Mouse (Mus musculus) liver, embryonic 15.5 days (tissue): ENCODE results near the gene Gm42878. TPM values are rescaled to one million over a fixed set of nuclear protein-coding genes. Genes with fewer than 3 reads are reported as not detected.

Experiments used
- ATAC-seq: fragments of 200-750 bp; cut with Nextera tagmentation; 2 replicates; pipeline ENCODE4 v1.8.0; 2017; ENCODE audit warnings: moderate number of reproducible peaks, mild to moderate bottlenecking, moderate library complexity; ENCODE audit not compliant: insufficient read depth
- H3K27ac ChIP-seq: fragments of 300-500 bp; sonication (generic); replicated peaks from 2 replicates; pipeline ENCODE4 v1.5.1; 2015; ENCODE audit warnings: mild to moderate bottlenecking, inconsistent platforms
- H3K27me3 ChIP-seq: fragments of 300-500 bp; sonication (generic); 2 replicates; pipeline ENCODE4 v1.6.1; 2015; ENCODE audit warnings: mild to moderate bottlenecking, inconsistent platforms
- H3K36me3 ChIP-seq: fragments of 300-500 bp; sonication (generic); replicated peaks from 2 replicates; pipeline ENCODE4 v1.6.1; 2015; ENCODE audit warnings: moderate library complexity, mild to moderate bottlenecking, inconsistent platforms
- H3K4me1 ChIP-seq: fragments of 300-500 bp; sonication (generic); replicated peaks from 2 replicates; pipeline ENCODE4 v1.6.1; 2015; ENCODE audit warnings: inconsistent platforms
- H3K4me2 ChIP-seq: fragments of 300-500 bp; sonication (generic); 2 replicates; pipeline ENCODE4 v1.6.1; 2015; ENCODE audit warnings: moderate library complexity, mild to moderate bottlenecking, inconsistent platforms
- H3K4me3 ChIP-seq: fragments of 300-500 bp; sonication (generic); replicated peaks from 2 replicates; pipeline ENCODE4 v1.5.1; 2015; ENCODE audit warnings: mild to moderate bottlenecking, inconsistent platforms
- H3K9ac ChIP-seq: fragments of 300-500 bp; sonication (generic); 2 replicates; pipeline ENCODE4 v1.6.1; 2015; ENCODE audit warnings: moderate library complexity, mild to moderate bottlenecking, inconsistent platforms
- H3K9me3 ChIP-seq: fragments of 300-500 bp; sonication (generic); replicated peaks from 2 replicates; pipeline ENCODE4 v1.6.1; 2016; ENCODE audit warnings: inconsistent platforms
- WGBS: fragments of 180-500 bp; shearing (Covaris S2); methylation state at CpG from one replicate; pipeline ENCODE4 v1.1.7; 2015; ENCODE audit warnings: mixed read lengths; ENCODE audit not compliant: insufficient replicate concordance; 5-methylcytosine and 5-hydroxymethylcytosine counted together
- polyA plus RNA-seq: library from polyadenylated mRNA; unstranded; fragments of >200 nt; fragmentation: Nextera tagmentation; extraction: Ambion mirVana; gene quantifications from 2 replicates; pipeline ENCODE4 v1.2.1, GENCODE M21; 2015

Gm42878 gene
- not detected in 2 replicates for polyA plus RNA-seq

GRCm38 (mm10) chr5:121544910-121545792 lies at the start of gene Gm42878, which contains the start of gene Adam1a:
Gene Gm42878 (minus strand): TSS chr5:121545482.
Gene Adam1a (minus strand): TSS chr5:121545482.
- H3K4me3 ChIP-seq = peak within 1 kb of the TSS; percentile 97
- no peaks in the 10 kb centered on the region for H3K27me3 ChIP-seq
- WGBS = under 1% methylated on average over 71 of the region's 97 CpGs
- H3K36me3 ChIP-seq = peaks cover 4% of the 10 kb centered on the region
- H3K4me2 ChIP-seq = peak within 1 kb of the TSS; percentile 77
- H3K27ac ChIP-seq = peak within 1 kb of the TSS; percentile 92
- no peaks in the 10 kb centered on the region for H3K9me3 ChIP-seq
- H3K4me1 ChIP-seq = peaks cover 56% of the 10 kb centered on the region
- peak within 1 kb of the TSS; percentile 98 for H3K9ac ChIP-seq
- peak; percentile 78 for ATAC-seq

- H3K27ac ChIP-seq = peak overlapping the region; percentile 91; the same call in 1 of the 2 replicates
- no peak for ATAC-seq
- no peaks in the 10 kb centered on the region for H3K36me3 ChIP-seq
- H3K4me1 ChIP-seq = peaks cover 73% of the 10 kb centered on the region
- peaks cover 12% of the 10 kb centered on the region; the same call in 1 of the 2 replicates for H3K27me3 ChIP-seq
- H3K9ac ChIP-seq = no peak overlapping the region; the same call in 1 of the 2 replicates
- WGBS = 62% methylated on average over 6 of the region's 6 CpGs
- peak overlapping the region; percentile 80; the same call in 1 of the 2 replicates for H3K4me3 ChIP-seq
- H3K9me3 ChIP-seq = no peaks in the 10 kb centered on the region
- peak overlapping the region; percentile 98 for H3K4me2 ChIP-seq
Observed at GRCm38 (mm10) chr5:121594714-121595313, 49.5 kb upstream of the Gm42878 start.

- WGBS = 2% methylated on average over 47 of the region's 47 CpGs
- Histone ChIP-seq H3K27me3 (peaks cover 12% of the 10 kb centered on the region; the same call in 1 of the 2 replicates), H3K9ac (peak within 1 kb of the TSS; percentile 82), H3K9me3 (no peaks in the 10 kb centered on the region), H3K36me3 (no peaks in the 10 kb centered on the region), H3K27ac (peak within 1 kb of the TSS; percentile 91), H3K4me2 (peak within 1 kb of the TSS; percentile 98), H3K4me1 (peaks cover 76% of the 10 kb centered on the region), H3K4me3 (peak within 1 kb of the TSS; percentile 80)
- ATAC-seq = peak; percentile 92
Observed at GRCm38 (mm10) chr5:121593451-121594401, 48.4 kb upstream of the Gm42878 start, which contains the start of gene Aldh2. Gene Aldh2 (minus strand): TSS chr5:121593824.

- Histone ChIP-seq H3K36me3 (no peaks in the 10 kb centered on the region), H3K4me2 (peak overlapping the region; percentile 98), H3K4me3 (peak overlapping the region; percentile 80), H3K9ac (peak overlapping the region; percentile 82), H3K27me3 (peaks cover 12% of the 10 kb centered on the region; the same call in 1 of the 2 replicates), H3K9me3 (no peaks in the 10 kb centered on the region), H3K4me1 (peaks cover 78% of the 10 kb centered on the region), H3K27ac (peak overlapping the region; percentile 91)
- peak; percentile 33 for ATAC-seq
- 5% methylated on average over 33 of the region's 33 CpGs for WGBS
Observed at GRCm38 (mm10) chr5:121592816-121593407, 47.6 kb upstream of the Gm42878 start.

- Histone ChIP-seq H3K4me1 (peaks cover 79% of the 10 kb centered on the region), H3K9me3 (no peaks in the 10 kb centered on the region), H3K4me3 (peak overlapping the region; percentile 80), H3K27ac (peak overlapping the region; percentile 61), H3K9ac (peak overlapping the region; percentile 82; the same call in 1 of the 2 replicates), H3K27me3 (peaks cover 12% of the 10 kb centered on the region; the same call in 1 of the 2 replicates), H3K4me2 (peak overlapping the region; percentile 98), H3K36me3 (no peaks in the 10 kb centered on the region)
- no peak for ATAC-seq
- 53% methylated on average over 11 of the region's 11 CpGs for WGBS
Observed at GRCm38 (mm10) chr5:121592064-121592815, 47.0 kb upstream of the Gm42878 start.

GRCm38 (mm10) chr5:121591417-121592063 lies 46.3 kb upstream of the Gm42878 start:
- ATAC-seq = no peak
- peak overlapping the region; percentile 61 for H3K27ac ChIP-seq
- peaks cover 79% of the 10 kb centered on the region for H3K4me1 ChIP-seq
- H3K4me3 ChIP-seq = peak overlapping the region; percentile 80
- H3K9me3 ChIP-seq = no peaks in the 10 kb centered on the region
- H3K36me3 ChIP-seq = no peaks in the 10 kb centered on the region
- H3K9ac ChIP-seq = 0 out of 2 replicates have a peak overlapping the region, but pooled peaks have one; percentile 1
- H3K4me2 ChIP-seq = peak overlapping the region; percentile 98
- H3K27me3 ChIP-seq = peaks cover 10% of the 10 kb centered on the region; the same call in 1 of the 2 replicates
- 43% methylated on average over 11 of the region's 11 CpGs for WGBS

GRCm38 (mm10) chr5:121589928-121590327 lies 44.6 kb upstream of the Gm42878 start:
- 62% methylated on average over 6 of the region's 6 CpGs for WGBS
- peaks cover 76% of the 10 kb centered on the region for H3K4me1 ChIP-seq
- no peak for ATAC-seq
- no peak overlapping the region for H3K4me3 ChIP-seq
- no peak overlapping the region for H3K27ac ChIP-seq
- H3K4me2 ChIP-seq = no peak overlapping the region
- H3K9ac ChIP-seq = no peak overlapping the region
- H3K27me3 ChIP-seq = no peaks in the 10 kb centered on the region
- H3K36me3 ChIP-seq = no peaks in the 10 kb centered on the region
- no peaks in the 10 kb centered on the region for H3K9me3 ChIP-seq

- Histone ChIP-seq H3K4me1 (peaks cover 62% of the 10 kb centered on the region), H3K9me3 (no peaks in the 10 kb centered on the region), H3K36me3 (no peaks in the 10 kb centered on the region), H3K9ac (no peak overlapping the region), H3K4me3 (no peak overlapping the region), H3K4me2 (peak overlapping the region; percentile 27), H3K27me3 (no peaks in the 10 kb centered on the region), H3K27ac (peak overlapping the region; percentile 26)
- WGBS = 4% methylated on average over 6 of the region's 6 CpGs
- ATAC-seq = no peak
Observed at GRCm38 (mm10) chr5:121586400-121587039, 41.2 kb upstream of the Gm42878 start.

- Histone ChIP-seq H3K27ac (peak overlapping the region; percentile 26), H3K9ac (no peak overlapping the region), H3K4me2 (no peak overlapping the region), H3K4me3 (no peak overlapping the region), H3K36me3 (peaks cover under 1% of the 10 kb centered on the region; the same call in 1 of the 2 replicates), H3K9me3 (no peaks in the 10 kb centered on the region), H3K4me1 (peaks cover 55% of the 10 kb centered on the region), H3K27me3 (no peaks in the 10 kb centered on the region)
- no peak for ATAC-seq
- WGBS = 71% methylated on average over 5 of the region's 5 CpGs
Observed at GRCm38 (mm10) chr5:121585699-121586098, 40.4 kb upstream of the Gm42878 start.
